Mouse (Mus musculus) liver, adult 2 months (tissue): ENCODE results near the gene Frem1.

ENCODE experiments used
- CTCF ChIP-seq: fragments of 200-500 bp; IDR thresholded peaks from 2 replicates; pipeline ENCODE4 v1.5.1; 2011; ENCODE audit warnings: low read depth, low read length, control low read depth
- POLR2A ChIP-seq: fragments of 200-500 bp; IDR thresholded peaks from 2 replicates; pipeline ENCODE4 v1.6.1; 2011; ENCODE audit warnings: low read length, control low read depth; ENCODE audit not compliant: insufficient read depth; ENCODE audit errors: extremely low read depth

DNA sequence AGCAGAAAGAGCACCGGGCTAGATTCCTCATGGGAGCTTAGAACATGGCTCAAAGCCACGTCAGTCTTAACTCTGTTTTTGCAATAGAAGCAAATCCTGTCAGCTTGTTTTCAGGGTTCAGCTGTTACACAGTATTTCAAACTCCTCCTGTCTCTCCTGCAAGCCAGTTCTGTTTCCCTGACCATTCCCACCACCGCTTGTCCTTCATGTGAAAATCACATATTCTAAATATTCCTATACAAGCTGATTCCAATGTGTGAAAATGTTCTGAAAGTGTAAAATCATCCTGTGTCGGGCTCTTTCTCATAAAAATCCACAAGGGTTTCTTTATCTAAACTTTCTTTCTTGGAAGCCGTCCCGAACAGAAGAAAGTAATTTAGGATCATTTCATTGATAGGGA is 22.0 kb downstream of the Frem1 start:
- TF ChIP-seq POLR2A, result no peak
- TF ChIP-seq CTCF, result no peak
